Mouse (Mus musculus): ENCODE results near the gene Fzd4. TPM values are rescaled to one million over a fixed set of nuclear protein-coding genes. Genes with fewer than 3 reads are reported as not detected.

Fzd4 gene
- polyA plus RNA-seq, 1 experiment from 2014 or later: 13.7 TPM

GRCm38 (mm10) chr7:89404734-89405440 lies 732 bp downstream of the Fzd4 start:
- H3K9ac ChIP-seq (ENCODE audit: low read length): peak overlapping the region; percentile 78
- H3K27ac ChIP-seq (ENCODE audit: low read depth): peak overlapping the region; percentile 89
- under 1% methylated on average over 35 of the region's 35 CpGs for WGBS
- DNase-seq (ENCODE audit: low spot score) (no peak), ATAC-seq (replicated peaks; ENCODE audit: low FRiP score, low TSS enrichment, low read depth) (no peak; the same call in 1 of the 2 replicates)
- H3K4me2 ChIP-seq (ENCODE audit: low read length): peak overlapping the region; percentile 88
- H3K36me3 ChIP-seq (ENCODE audit: control insufficient read depth, insufficient read depth, low read length): peaks cover 7% of the 10 kb centered on the region; the same call in 1 of the 2 replicates
- peak overlapping the region; percentile 90 for H3K4me3 ChIP-seq (ENCODE audit: low read depth, low read length)
- peaks cover 30% of the 10 kb centered on the region for H3K4me1 ChIP-seq (replicated peaks; ENCODE audit: control insufficient read depth, insufficient read depth, low read length)
- no peaks in the 10 kb centered on the region for H3K9me3 ChIP-seq (ENCODE audit: control insufficient read depth, low read length)
- H3K27me3 ChIP-seq (replicated peaks; ENCODE audit: control insufficient read depth, insufficient read depth, low read length): no peaks in the 10 kb centered on the region

GRCm38 (mm10) chr7:89406011-89406410 lies 1.9 kb downstream of the Fzd4 start:
- H3K9me3 ChIP-seq (ENCODE audit: control insufficient read depth, low read length): no peaks in the 10 kb centered on the region
- peak overlapping the region; percentile 88 for H3K4me2 ChIP-seq (ENCODE audit: low read length)
- H3K4me1 ChIP-seq (replicated peaks; ENCODE audit: control insufficient read depth, insufficient read depth, low read length): peaks cover 30% of the 10 kb centered on the region
- 24% methylated on average over 1 of the region's 1 CpGs for WGBS
- H3K27ac ChIP-seq (ENCODE audit: low read depth): no peak overlapping the region
- ATAC-seq (replicated peaks; ENCODE audit: low FRiP score, low TSS enrichment, low read depth) (no peak), DNase-seq (ENCODE audit: low spot score) (no peak)
- H3K4me3 ChIP-seq (ENCODE audit: low read depth, low read length): peak overlapping the region; percentile 90
- H3K27me3 ChIP-seq (replicated peaks; ENCODE audit: control insufficient read depth, insufficient read depth, low read length): no peaks in the 10 kb centered on the region
- H3K36me3 ChIP-seq (ENCODE audit: control insufficient read depth, insufficient read depth, low read length): peaks cover 7% of the 10 kb centered on the region; the same call in 1 of the 2 replicates
- peak overlapping the region; percentile 14 for H3K9ac ChIP-seq (ENCODE audit: low read length)

GRCm38 (mm10) chr7:89407006-89407940 lies 3.1 kb downstream of the Fzd4 start:
- no peaks in the 10 kb centered on the region for H3K27me3 ChIP-seq (replicated peaks; ENCODE audit: control insufficient read depth, insufficient read depth, low read length)
- H3K4me1 ChIP-seq (replicated peaks; ENCODE audit: control insufficient read depth, insufficient read depth, low read length): peaks cover 30% of the 10 kb centered on the region
- H3K4me2 ChIP-seq (ENCODE audit: low read length): peak overlapping the region; percentile 88
- no peaks in the 10 kb centered on the region for H3K9me3 ChIP-seq (ENCODE audit: control insufficient read depth, low read length)
- peaks cover 14% of the 10 kb centered on the region; the same call in 1 of the 2 replicates for H3K36me3 ChIP-seq (ENCODE audit: control insufficient read depth, insufficient read depth, low read length)
- ATAC-seq (replicated peaks; ENCODE audit: low FRiP score, low TSS enrichment, low read depth) (no peak), DNase-seq (ENCODE audit: low spot score) (no peak)
- 76% methylated on average over 24 of the region's 24 CpGs for WGBS
- H3K27ac ChIP-seq (ENCODE audit: low read depth): no peak overlapping the region; the same call in 1 of the 2 replicates
- H3K4me3 ChIP-seq (ENCODE audit: low read depth, low read length): 0 out of 2 replicates have a peak overlapping the region, but pooled peaks have one; percentile 90
- no peak overlapping the region for H3K9ac ChIP-seq (ENCODE audit: low read length)

- Histone ChIP-seq H3K4me2 (ENCODE audit: low read length) (no peak overlapping the region), H3K36me3 (ENCODE audit: control insufficient read depth, insufficient read depth, low read length) (peaks cover 15% of the 10 kb centered on the region; the same call in 1 of the 2 replicates), H3K9me3 (ENCODE audit: control insufficient read depth, low read length) (no peaks in the 10 kb centered on the region), H3K4me3 (ENCODE audit: low read depth, low read length) (no peak overlapping the region), H3K9ac (ENCODE audit: low read length) (no peak overlapping the region), H3K4me1 (replicated peaks; ENCODE audit: control insufficient read depth, insufficient read depth, low read length) (peaks cover 30% of the 10 kb centered on the region), H3K27me3 (replicated peaks; ENCODE audit: control insufficient read depth, insufficient read depth, low read length) (no peaks in the 10 kb centered on the region), H3K27ac (ENCODE audit: low read depth) (no peak overlapping the region)
- no peak for ATAC-seq (replicated peaks; ENCODE audit: low FRiP score, low TSS enrichment, low read depth)
- 68% methylated on average over 4 of the region's 4 CpGs for WGBS
- no peak for DNase-seq (ENCODE audit: low spot score)
These were observed 6.1 kb downstream of the Fzd4 start for GRCm38 (mm10) chr7:89410294-89410693.

- Histone ChIP-seq H3K27ac (ENCODE audit: low read depth) (no peak overlapping the region), H3K9ac (ENCODE audit: low read length) (no peak overlapping the region), H3K27me3 (replicated peaks; ENCODE audit: control insufficient read depth, insufficient read depth, low read length) (no peaks in the 10 kb centered on the region), H3K36me3 (ENCODE audit: control insufficient read depth, insufficient read depth, low read length) (peaks cover 15% of the 10 kb centered on the region; the same call in 1 of the 2 replicates), H3K4me2 (ENCODE audit: low read length) (no peak overlapping the region), H3K9me3 (ENCODE audit: control insufficient read depth, low read length) (no peaks in the 10 kb centered on the region), H3K4me3 (ENCODE audit: low read depth, low read length) (no peak overlapping the region), H3K4me1 (replicated peaks; ENCODE audit: control insufficient read depth, insufficient read depth, low read length) (peaks cover 27% of the 10 kb centered on the region)
- 83% methylated on average over 3 of the region's 3 CpGs for WGBS
- no peak; the same call in 1 of the 2 replicates for ATAC-seq (replicated peaks; ENCODE audit: low FRiP score, low TSS enrichment, low read depth)
- DNase-seq (ENCODE audit: low spot score): no peak
These were observed 7.2 kb downstream of the Fzd4 start for GRCm38 (mm10) chr7:89411346-89411745.

GRCm38 (mm10) chr7:89412094-89412493 lies 7.9 kb downstream of the Fzd4 start:
- Histone ChIP-seq H3K9ac (ENCODE audit: low read length) (no peak overlapping the region), H3K36me3 (ENCODE audit: control insufficient read depth, insufficient read depth, low read length) (peaks cover 15% of the 10 kb centered on the region; the same call in 1 of the 2 replicates), H3K27me3 (replicated peaks; ENCODE audit: control insufficient read depth, insufficient read depth, low read length) (no peaks in the 10 kb centered on the region), H3K4me3 (ENCODE audit: low read depth, low read length) (no peak overlapping the region), H3K4me1 (replicated peaks; ENCODE audit: control insufficient read depth, insufficient read depth, low read length) (peaks cover 27% of the 10 kb centered on the region), H3K9me3 (ENCODE audit: control insufficient read depth, low read length) (no peaks in the 10 kb centered on the region), H3K4me2 (ENCODE audit: low read length) (no peak overlapping the region), H3K27ac (ENCODE audit: low read depth) (no peak overlapping the region)
- 77% methylated on average over 7 of the region's 7 CpGs for WGBS
- DNase-seq (ENCODE audit: low spot score) (no peak), ATAC-seq (replicated peaks; ENCODE audit: low FRiP score, low TSS enrichment, low read depth) (no peak)

- DNase-seq (ENCODE audit: low spot score) (no peak), ATAC-seq (replicated peaks; ENCODE audit: low FRiP score, low TSS enrichment, low read depth) (no peak)
- no peak overlapping the region for H3K27ac ChIP-seq (ENCODE audit: low read depth)
- no peak overlapping the region for H3K4me2 ChIP-seq (ENCODE audit: low read length)
- 0 out of 2 replicates have a peak, but pooled peaks cover 7% of the 10 kb centered on the region for H3K36me3 ChIP-seq (ENCODE audit: control insufficient read depth, insufficient read depth, low read length)
- no peaks in the 10 kb centered on the region for H3K27me3 ChIP-seq (replicated peaks; ENCODE audit: control insufficient read depth, insufficient read depth, low read length)
- no peaks in the 10 kb centered on the region; the same call in 1 of the 2 replicates for H3K4me1 ChIP-seq (replicated peaks; ENCODE audit: control insufficient read depth, insufficient read depth, low read length)
- H3K4me3 ChIP-seq (ENCODE audit: low read depth, low read length): no peak overlapping the region
- WGBS: 77% methylated on average over 4 of the region's 4 CpGs
- no peaks in the 10 kb centered on the region for H3K9me3 ChIP-seq (ENCODE audit: control insufficient read depth, low read length)
- H3K9ac ChIP-seq (ENCODE audit: low read length): no peak overlapping the region
These were observed 11.9 kb downstream of the Fzd4 start for GRCm38 (mm10) chr7:89416027-89416426.

- WGBS: 47% methylated on average over 2 of the region's 2 CpGs
- Histone ChIP-seq H3K9me3 (ENCODE audit: control insufficient read depth, low read length) (no peaks in the 10 kb centered on the region), H3K4me1 (replicated peaks; ENCODE audit: control insufficient read depth, insufficient read depth, low read length) (no peaks in the 10 kb centered on the region), H3K27me3 (replicated peaks; ENCODE audit: control insufficient read depth, insufficient read depth, low read length) (no peaks in the 10 kb centered on the region), H3K4me2 (ENCODE audit: low read length) (no peak overlapping the region), H3K36me3 (ENCODE audit: control insufficient read depth, insufficient read depth, low read length) (no peaks in the 10 kb centered on the region), H3K27ac (ENCODE audit: low read depth) (no peak overlapping the region), H3K9ac (ENCODE audit: low read length) (no peak overlapping the region), H3K4me3 (ENCODE audit: low read depth, low read length) (no peak overlapping the region)
- ATAC-seq (replicated peaks; ENCODE audit: low FRiP score, low TSS enrichment, low read depth) (no peak), DNase-seq (ENCODE audit: low spot score) (no peak)
These were observed 13.6 kb downstream of the Fzd4 start for GRCm38 (mm10) chr7:89417707-89418106.

All from intestine, embryonic 14.5 days (tissue).